Mouse (Mus musculus) kidney, adult 11 months (tissue): ENCODE results near the gene Gm20843.
"Not testable (repeated sequence)": the region's sequence is repeated elsewhere in the genome, so short reads cannot be mapped to it uniquely, and the experiment has no call there.

Experiments
- DNase-seq: peaks from one replicate; pipeline ENCODE4 v3.0.0; 2022

Gene Gm20843

DNA sequence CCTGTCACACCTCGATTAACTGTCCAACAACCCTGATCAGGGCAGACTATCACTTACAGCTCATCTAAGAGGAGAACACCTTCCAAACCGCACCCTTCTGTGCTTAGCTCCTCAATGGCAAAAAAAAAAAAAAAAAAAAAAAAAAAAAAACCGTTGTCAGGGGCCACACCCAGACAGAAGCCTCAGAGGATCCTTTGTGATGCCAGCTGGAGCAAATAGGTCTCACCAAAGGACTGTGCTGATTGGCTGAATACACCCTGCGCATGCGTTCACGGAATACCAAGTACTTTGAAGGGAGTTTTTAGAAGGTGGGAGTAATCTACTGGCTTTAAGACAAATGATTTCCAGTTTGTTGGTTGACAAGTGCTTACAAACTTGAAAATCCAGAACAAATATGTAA is at the start of gene Gm20843:
Gene Gm20843, minus strand, starts transcription at position 101 of the 400 bp plus-strand sequence.
- not testable (repeated sequence) for DNase-seq
